Mouse (Mus musculus) left cerebral cortex, postnatal 10 days (tissue): ENCODE measurements around the gene Rpl37a. TPM values are rescaled to one million over a fixed set of nuclear protein-coding genes. Genes with fewer than 3 reads are reported as not detected.

ENCODE experiments used
- DNase-seq, 2 experiments: peaks; one replicate each; pipeline ENCODE4 v3.0.0; 2021 to 2022; ENCODE audit warnings: low spot score in 2 of 2, mixed read lengths in 1 of 2; ENCODE audit errors: extremely low spot score in 1 of 2
- intact Hi-C: fragments of 180-260 bp; cut with DNase I; formaldehyde crosslinking; loops from one replicate; pipeline ENCODE4 v1.15.1; 2025
- total RNA-seq, 2 experiments: library from RNA; stranded (reverse); gene quantifications; 2 replicates each; pipeline ENCODE4 v1.2.3; 2021

The Rpl37a gene
- 100 to 1,000 TPM; 577 to 581 TPM for total RNA-seq

GRCm38 (mm10) chr1:72710753-72711653, at the start of gene Rpl37a:
Gene Rpl37a, plus strand, starts transcription at chr1:72711290.
- DNase-seq = peak; percentile 95 to 97
- intact Hi-C loops = loop anchor here (10.0 kb wide), 1 partner anchor 406 kb away; the partner anchor contains the start of gene Xrcc5

- peak in 1 of 2 experiments; percentile 1 for DNase-seq
These were observed 38.0 kb upstream of the Rpl37a start for GRCm38 (mm10) chr1:72673070-72673469.

GRCm38 (mm10) chr1:72696256-72696655, 14.8 kb upstream of the Rpl37a start:
- intact Hi-C loops = no loop called here
- DNase-seq = no peak

More at GRCm38 (mm10) chr1:72673070-72673469, 38.0 kb upstream of the Rpl37a start:
- intact Hi-C loops = no loop called here

GRCm38 (mm10) chr1:72698651-72699050, 12.4 kb upstream of the Rpl37a start:
- DNase-seq = peak in 1 of 2 experiments; percentile 56
- intact Hi-C loops = no loop called here

- DNase-seq = no peak
- intact Hi-C loops = no loop called here
These were observed 10.6 kb upstream of the Rpl37a start, which contains the start of gene Ankar for GRCm38 (mm10) chr1:72700479-72700878. Gene Ankar, minus strand, starts transcription at chr1:72700579.

- intact Hi-C loops = no loop called here
- no peak for DNase-seq
These were observed 3.6 kb upstream of the Rpl37a start for GRCm38 (mm10) chr1:72707525-72707924.

GRCm38 (mm10) chr1:72711684-72712083, 594 bp downstream of the Rpl37a start:
- intact Hi-C loops = loop anchor here (10.0 kb wide), 1 partner anchor 407 kb away; the partner anchor contains the start of gene Xrcc5
- no peak for DNase-seq

GRCm38 (mm10) chr1:72714547-72714946, 3.5 kb downstream of the Rpl37a start:
- intact Hi-C loops = loop anchor here (10.0 kb wide), 1 partner anchor 410 kb away; the partner anchor contains the start of gene Xrcc5

GRCm38 (mm10) chr1:72715065-72715464, 4.0 kb downstream of the Rpl37a start:
- DNase-seq = no peak
- intact Hi-C loops = loop anchor here (5.0 to 10.0 kb wide), 2 partner anchors 410 to 1112 kb away; partner anchors contain the start of gene Xrcc5

More at GRCm38 (mm10) chr1:72714547-72714946, 3.5 kb downstream of the Rpl37a start:
- DNase-seq = no peak

- intact Hi-C loops = loop anchor here (2.0 to 10.0 kb wide), 3 partner anchors 139 to 1112 kb away; partner anchors contain the start of gene Xrcc5
- no peak for DNase-seq
These were observed 4.7 kb downstream of the Rpl37a start for GRCm38 (mm10) chr1:72715593-72716361.

GRCm38 (mm10) chr1:72716421-72716820, 5.3 kb downstream of the Rpl37a start:
- intact Hi-C loops = loop anchor here (2.0 to 10.0 kb wide), 3 partner anchors 138 to 1111 kb away; partner anchors contain the start of gene Xrcc5
- no peak for DNase-seq

GRCm38 (mm10) chr1:72716926-72717325, 5.8 kb downstream of the Rpl37a start:
- intact Hi-C loops = loop anchor here (2.0 to 10.0 kb wide), 3 partner anchors 138 to 1110 kb away; partner anchors contain the start of gene Xrcc5
- DNase-seq = peak; percentile 71 to 80

- no peak for DNase-seq
- intact Hi-C loops = loop anchor here (2.0 to 10.0 kb wide), 3 partner anchors 137 to 1110 kb away; partner anchors contain the start of gene Xrcc5
These were observed 6.5 kb downstream of the Rpl37a start for GRCm38 (mm10) chr1:72717540-72717939.

GRCm38 (mm10) chr1:72718846-72719245, 7.8 kb downstream of the Rpl37a start:
- DNase-seq = peak in 1 of 2 experiments; percentile 63
- intact Hi-C loops = loop anchor here (5.0 to 10.0 kb wide), 2 partner anchors 414 to 1108 kb away; partner anchors contain the start of gene Xrcc5

GRCm38 (mm10) chr1:72720115-72720725, 9.1 kb downstream of the Rpl37a start:
- intact Hi-C loops = no loop called here

GRCm38 (mm10) chr1:72722646-72723045, 11.6 kb downstream of the Rpl37a start:
- intact Hi-C loops = no loop called here

More at GRCm38 (mm10) chr1:72720115-72720725, 9.1 kb downstream of the Rpl37a start:
- peak in 1 of 2 experiments; percentile 58 for DNase-seq

GRCm38 (mm10) chr1:72724354-72724753, 13.3 kb downstream of the Rpl37a start:
- DNase-seq = no peak
- intact Hi-C loops = no loop called here

More at GRCm38 (mm10) chr1:72722646-72723045, 11.6 kb downstream of the Rpl37a start:
- no peak for DNase-seq

GRCm38 (mm10) chr1:72725941-72726340, 14.9 kb downstream of the Rpl37a start:
- intact Hi-C loops = no loop called here
- DNase-seq = no peak
